Mouse (Mus musculus) inflammation-experienced regulatory T-cells, adult 6 months (primary cell): ENCODE data around the gene Olfr353. TPM values are rescaled to one million over a fixed set of nuclear protein-coding genes. Genes with fewer than 3 reads are reported as not detected.

Experiments
- ATAC-seq: one replicate; pipeline ENCODE4 v1.8.0; 2017
- polyA plus RNA-seq, 3 experiments: library from polyadenylated mRNA; unstranded; fragments of 100-300 nt; shearing (Covaris generic); gene quantifications; one replicate each; pipeline ENCODE4 v1.2.1; 2017

Gene Olfr353
- polyA plus RNA-seq = not detected

DNA sequence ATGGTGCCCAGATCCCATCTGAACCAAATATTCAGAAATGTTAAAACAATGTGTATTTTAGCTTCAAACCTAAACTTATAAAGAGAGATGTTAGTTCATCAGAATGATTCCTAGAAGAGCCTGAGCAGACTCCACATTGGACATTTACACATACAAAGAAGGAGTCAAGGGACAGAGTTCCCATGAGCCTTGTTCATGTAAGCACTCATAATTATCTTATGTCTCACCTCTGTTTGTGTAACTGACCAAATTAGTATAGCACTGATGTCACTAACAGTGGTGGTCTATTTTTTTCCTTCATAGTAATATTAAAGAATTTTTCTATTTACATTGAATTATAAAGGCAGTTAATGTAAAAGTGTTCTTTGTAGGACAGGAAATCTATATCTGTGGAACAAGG, at the start of gene Olfr353:
Olfr353 (minus strand) TSS at position 101 of the 400 bp plus-strand sequence.
- no peak for ATAC-seq

DNA sequence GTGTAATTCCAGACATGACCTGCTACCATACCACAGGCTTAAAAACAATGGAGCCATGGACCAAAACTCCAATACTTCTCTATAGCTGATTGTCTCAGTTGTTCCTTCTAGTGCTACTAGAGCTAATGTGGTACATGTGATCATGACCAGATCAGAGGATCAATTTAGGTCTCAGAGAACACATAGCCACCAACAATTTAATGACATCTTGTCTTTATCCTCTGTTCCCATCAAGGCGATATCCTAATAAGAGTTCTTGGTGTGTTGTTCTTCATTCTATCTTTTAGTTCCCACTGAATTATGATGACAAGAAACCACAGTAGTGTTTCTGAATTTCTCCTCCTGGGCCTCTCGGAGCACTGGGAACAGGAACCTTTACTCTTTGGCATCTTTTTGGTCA, 44.1 kb upstream of the Olfr353 start, which contains the start of gene Olfr356:
Olfr356 (plus strand) TSS at position 301 of the 400 bp plus-strand sequence.
- no peak for ATAC-seq

DNA sequence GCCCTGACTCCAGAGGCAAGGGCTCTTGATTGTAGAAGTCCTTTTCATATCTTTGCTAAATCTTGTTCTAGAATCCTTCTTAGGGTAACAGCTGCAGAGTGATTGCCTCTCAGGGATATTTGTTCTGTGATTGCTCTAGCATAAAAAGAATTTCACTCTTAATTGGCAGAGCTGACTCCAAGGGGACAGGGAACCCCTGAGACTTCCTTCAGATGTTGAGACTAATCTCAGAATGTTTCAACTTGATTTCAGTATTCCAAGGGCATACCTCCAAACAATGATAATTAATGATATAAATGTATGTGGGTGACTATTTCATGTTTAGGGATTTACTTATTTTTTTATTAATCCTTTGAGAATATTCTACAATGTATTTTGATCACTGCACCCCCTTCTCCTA, 36.1 kb upstream of the Olfr353 start, which contains the start of gene Olfr355:
Olfr355 (minus strand) TSS at position 101 of the 400 bp plus-strand sequence.
- ATAC-seq = no peak

DNA sequence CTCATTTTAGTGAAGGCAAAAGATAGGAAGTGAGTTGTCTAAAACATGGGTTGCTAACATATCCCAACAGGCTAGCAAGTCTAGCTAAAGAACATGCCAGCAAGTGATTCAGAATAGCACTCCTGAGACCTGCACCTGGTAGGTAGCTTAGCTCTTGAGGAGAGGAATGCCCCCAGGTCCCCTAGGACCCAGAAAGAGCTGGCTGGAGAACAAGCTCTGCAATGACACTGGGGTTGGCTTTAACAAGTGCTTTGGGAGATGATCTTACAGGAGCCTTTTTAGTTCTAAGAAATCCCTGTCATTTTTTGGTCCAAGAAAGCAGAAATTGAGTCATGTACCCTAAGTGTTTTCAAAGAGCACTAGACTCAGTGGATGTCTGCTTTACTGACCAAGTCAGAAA, 12.6 kb upstream of the Olfr353 start, which contains the start of gene Olfr354:
Olfr354 (plus strand) TSS at position 301 of the 400 bp plus-strand sequence.
- ATAC-seq = no peak

DNA sequence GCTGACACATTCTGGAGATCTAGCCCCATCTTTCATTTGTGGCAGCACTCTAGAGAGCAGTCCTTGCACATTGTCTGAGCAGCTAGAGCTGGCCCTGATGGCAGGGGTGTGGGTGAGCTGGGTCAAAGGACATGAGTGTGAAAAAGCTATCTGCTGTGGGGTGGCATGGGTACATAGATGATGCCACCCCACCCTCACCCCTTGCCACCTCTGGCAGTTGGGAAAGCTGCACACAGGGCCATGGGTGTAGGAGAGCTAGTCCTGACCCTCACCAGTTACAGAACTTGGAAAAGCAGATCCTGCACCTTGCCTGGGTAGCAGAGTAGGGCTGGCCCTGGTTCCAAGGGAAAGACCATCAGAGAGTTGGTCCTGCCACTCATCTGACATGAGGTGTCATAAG, 4.4 kb upstream of the Olfr353 start:
- no peak for ATAC-seq

- ATAC-seq = no peak
Measured at GRCm38 (mm10) chr2:36868160-36868559, 24.6 kb downstream of the Olfr353 start, which contains the start of gene Olfr352. TSS of gene Olfr352 (plus strand) at chr2:36868460.

DNA sequence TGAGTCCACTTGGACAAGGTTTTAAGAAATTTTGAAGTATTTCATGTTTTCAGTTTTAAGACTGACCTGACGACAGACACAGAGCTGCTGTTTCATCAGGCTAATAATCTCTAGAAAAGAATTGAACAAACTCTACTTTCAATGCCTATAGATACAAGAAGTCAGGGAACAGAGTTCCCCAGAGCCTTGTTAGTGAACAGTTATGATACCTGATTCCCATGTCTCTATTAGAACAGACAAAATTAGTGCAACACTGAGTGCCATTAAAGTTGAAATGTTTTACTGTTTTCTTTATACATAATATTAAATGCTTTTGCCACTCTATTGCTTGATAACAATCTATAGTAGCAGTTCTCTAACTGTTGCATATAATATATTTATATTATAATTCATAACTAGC, 30.2 kb downstream of the Olfr353 start, which contains the start of gene Olfr351:
Olfr351 (minus strand) TSS at position 101 of the 400 bp plus-strand sequence.
- ATAC-seq = no peak

GRCm38 (mm10) chr2:36846010-36846409, 46.7 kb downstream of the Olfr353 start, which contains the start of gene Olfr350:
TSS of gene Olfr350 (plus strand) at chr2:36846310.
- ATAC-seq = no peak

Other genes with a start within 250 kb of the Olfr353 start
- gene Olfr346, start 207.1 kb downstream of the Olfr353 start, polyA plus RNA-seq = under 1 TPM in 1 of 3 experiments, not detected in 2; 0.16 TPM
- gene Olfr347, start 161.0 kb downstream of the Olfr353 start, polyA plus RNA-seq = not detected
- not detected for gene Olfr348, start 108.7 kb downstream of the Olfr353 start, polyA plus RNA-seq
- gene Olfr50, start 102.4 kb downstream of the Olfr353 start, polyA plus RNA-seq = not detected
- not detected for gene Olfr3, start 75.9 kb downstream of the Olfr353 start, polyA plus RNA-seq
- gene Olfr350, start 46.6 kb downstream of the Olfr353 start, polyA plus RNA-seq = not detected
- gene Olfr351, start 30.3 kb downstream of the Olfr353 start, polyA plus RNA-seq = not detected
- gene Olfr352, start 24.5 kb downstream of the Olfr353 start, polyA plus RNA-seq = not detected
- under 1 TPM; 0.04 to 0.24 (median 0.04) TPM for gene Olfr354, start 12.7 kb upstream of the Olfr353 start, polyA plus RNA-seq
- gene Olfr355, start 36.0 kb upstream of the Olfr353 start, polyA plus RNA-seq = not detected
- gene Olfr356, start 44.2 kb upstream of the Olfr353 start, polyA plus RNA-seq = not detected
- not detected for gene Olfr357, start 100.9 kb upstream of the Olfr353 start, polyA plus RNA-seq
- gene Olfr358, start 116.4 kb upstream of the Olfr353 start, polyA plus RNA-seq = not detected
- gene Olfr360, start 172.8 kb upstream of the Olfr353 start, polyA plus RNA-seq = not detected
- gene Olfr361, start 196.4 kb upstream of the Olfr353 start, polyA plus RNA-seq = not detected
- not detected for gene Olfr362, start 225.0 kb upstream of the Olfr353 start, polyA plus RNA-seq
- not detected for gene Olfr364-ps1, start 246.4 kb upstream of the Olfr353 start, polyA plus RNA-seq